In genomic region chr13:107884836-107885235, GRCm38 (mm10) we compare ENCODE assay signal across 24 mouse cellular contexts.
DNase-seq lines count a peak whose midpoint lies in the region; ATAC-seq and TF ChIP-seq lines count a peak whose summit lies in the region.
"Had no signal": no experiment of that assay in that cellular context is flagged by ENCODE, and none has a peak within 500 bp of the region (broad histone marks: within the 10 kb centered on the region; RNA-seq: fewer than 3 reads in every experiment).

No protein-coding gene starts in this region.

- H3K9me3 ChIP-seq in forebrain, embryonic 13.5 days (replicated peaks): no peaks in the 10 kb centered on the region
- H3K9me3 ChIP-seq in forebrain, embryonic 14.5 days (replicated peaks; ENCODE audit: control insufficient read depth, low read length): no peaks in the 10 kb centered on the region; the same call in 1 of the 2 replicates
- no peaks in the 10 kb centered on the region for H3K9me3 ChIP-seq in hindbrain, embryonic 13.5 days
- no peaks in the 10 kb centered on the region; the same call in 1 of the 2 replicates for H3K9me3 ChIP-seq in hindbrain, embryonic 16.5 days (ENCODE audit: control insufficient read depth, low read length)
- H3K9me3 ChIP-seq in midbrain, postnatal 0 days (ENCODE audit: low read length): no peaks in the 10 kb centered on the region
- H3K9me3 ChIP-seq in midbrain, embryonic 13.5 days: no peaks in the 10 kb centered on the region; the same call in 1 of the 2 replicates
- H3K9me3 ChIP-seq: embryonic facial prominence, embryonic 15.5 days; heart, embryonic 15.5 days had no signal

- peak overlapping the region; percentile 13; the same call in 1 of the 2 replicates for H3K4me2 ChIP-seq in forebrain, embryonic 13.5 days
- no peak overlapping the region for H3K4me2 ChIP-seq in forebrain, embryonic 14.5 days (ENCODE audit: low read length)
- H3K4me2 ChIP-seq in hindbrain, embryonic 13.5 days: peak overlapping the region; percentile 34
- H3K4me2 ChIP-seq in hindbrain, embryonic 16.5 days (ENCODE audit: low read length): no peak overlapping the region
- peak overlapping the region; percentile 12; the same call in 1 of the 2 replicates for H3K4me2 ChIP-seq in midbrain, postnatal 0 days (ENCODE audit: low read depth, low read length, poor library complexity, severe bottlenecking)
- H3K4me2 ChIP-seq in midbrain, embryonic 13.5 days (replicated peaks): no peak overlapping the region
- H3K4me2 ChIP-seq: embryonic facial prominence, embryonic 15.5 days; heart, embryonic 15.5 days had no signal

- no peak overlapping the region for H3K4me3 ChIP-seq in forebrain, embryonic 13.5 days
- H3K4me3 ChIP-seq in forebrain, embryonic 14.5 days (ENCODE audit: low read depth, low read length): no peak overlapping the region
- no peak overlapping the region for H3K4me3 ChIP-seq in hindbrain, embryonic 13.5 days
- H3K4me3 ChIP-seq in hindbrain, embryonic 16.5 days (ENCODE audit: low read length): no peak overlapping the region
- H3K4me3 ChIP-seq in midbrain, postnatal 0 days (ENCODE audit: low read depth, low read length): no peak overlapping the region
- H3K4me3 ChIP-seq in midbrain, embryonic 13.5 days (replicated peaks): no peak overlapping the region
- H3K4me3 ChIP-seq: embryonic facial prominence, embryonic 15.5 days; erythroblast, embryonic 14.5 days; forebrain, embryonic 10.5 days; gastrocnemius, adult 2 months; heart, embryonic 15.5 days; hindbrain, embryonic 10.5 days had no signal

- H3K27ac ChIP-seq in forebrain, embryonic 13.5 days: no peak overlapping the region
- no peak overlapping the region for H3K27ac ChIP-seq in forebrain, embryonic 14.5 days (ENCODE audit: low read depth, low read length)
- H3K27ac ChIP-seq in hindbrain, embryonic 13.5 days: peak overlapping the region; percentile 20; the same call in 1 of the 2 replicates
- H3K27ac ChIP-seq in hindbrain, embryonic 16.5 days (ENCODE audit: low read depth, low read length): no peak overlapping the region
- H3K27ac ChIP-seq in midbrain, postnatal 0 days (ENCODE audit: low read depth, low read length): no peak overlapping the region
- H3K27ac ChIP-seq in midbrain, embryonic 13.5 days: no peak overlapping the region
- H3K27ac ChIP-seq: embryonic facial prominence, embryonic 15.5 days; forebrain, embryonic 10.5 days; gastrocnemius, adult 2 months; heart, embryonic 15.5 days; hindbrain, embryonic 10.5 days had no signal

- no peak for DNase-seq in forebrain, embryonic 14.5 days (ENCODE audit: low spot score)
- DNase-seq in midbrain, postnatal 0 days (ENCODE audit: low spot score): no peak
- DNase-seq in c-Kit-positive CD71-positive TER-119-positive erythroid progenitor cells, embryonic 14.5 days (ENCODE audit: low spot score): no peak
- DNase-seq: adrenal gland, adult 8-10 months; adrenal gland, postnatal 36 days; B cell, adult 2 months; cerebellum, adult 11 months; cerebellum, adult 8-10 months; cerebellum, postnatal 14 days; embryo, embryonic 11 days; gastrocnemius, adult 2 months; gastrocnemius, postnatal 25 days had no signal

- H3K4me1 ChIP-seq in forebrain, embryonic 13.5 days: peaks cover 48% of the 10 kb centered on the region
- H3K4me1 ChIP-seq in forebrain, embryonic 14.5 days (ENCODE audit: control insufficient read depth, insufficient read depth, low read length): peaks cover 27% of the 10 kb centered on the region
- peaks cover 53% of the 10 kb centered on the region for H3K4me1 ChIP-seq in hindbrain, embryonic 13.5 days (replicated peaks)
- peaks cover 20% of the 10 kb centered on the region for H3K4me1 ChIP-seq in hindbrain, embryonic 16.5 days (ENCODE audit: control insufficient read depth, insufficient read depth, low read depth, low read length)
- 0 out of 2 replicates have a peak, but pooled peaks cover 5% of the 10 kb centered on the region for H3K4me1 ChIP-seq in midbrain, postnatal 0 days (ENCODE audit: insufficient read depth, low read length)
- H3K4me1 ChIP-seq in midbrain, embryonic 13.5 days (replicated peaks): peaks cover 41% of the 10 kb centered on the region

- 0 out of 2 replicates have a peak, but pooled peaks cover 6% of the 10 kb centered on the region for H3K36me3 ChIP-seq in forebrain, embryonic 13.5 days (ENCODE audit: poor library complexity, severe bottlenecking)
- no peaks in the 10 kb centered on the region for H3K36me3 ChIP-seq in forebrain, embryonic 14.5 days (ENCODE audit: control insufficient read depth, insufficient read depth, low read length)
- peaks cover 5% of the 10 kb centered on the region; the same call in 1 of the 2 replicates for H3K36me3 ChIP-seq in hindbrain, embryonic 13.5 days
- no peaks in the 10 kb centered on the region; the same call in 1 of the 2 replicates for H3K36me3 ChIP-seq in hindbrain, embryonic 16.5 days (ENCODE audit: control insufficient read depth, insufficient read depth, low read length)
- H3K36me3 ChIP-seq in midbrain, postnatal 0 days (ENCODE audit: insufficient read depth, low read length): no peaks in the 10 kb centered on the region
- H3K36me3 ChIP-seq in midbrain, embryonic 13.5 days: peaks cover 4% of the 10 kb centered on the region; the same call in 1 of the 2 replicates
- H3K36me3 ChIP-seq: embryonic facial prominence, embryonic 15.5 days; G1E; heart, embryonic 15.5 days had no signal

- WGBS in forebrain, embryonic 13.5 days: 80% methylated on average over 3 of the region's 3 CpGs
- WGBS in forebrain, embryonic 14.5 days: 81% methylated on average over 3 of the region's 3 CpGs
- WGBS in hindbrain, embryonic 13.5 days: 71% methylated on average over 3 of the region's 3 CpGs
- 70% methylated on average over 3 of the region's 3 CpGs for WGBS in hindbrain, embryonic 16.5 days
- WGBS in midbrain, postnatal 0 days: 81% methylated on average over 3 of the region's 3 CpGs
- WGBS in midbrain, embryonic 13.5 days: 77% methylated on average over 3 of the region's 3 CpGs

- H3K9ac ChIP-seq in forebrain, embryonic 13.5 days: no peak overlapping the region
- no peak overlapping the region for H3K9ac ChIP-seq in forebrain, embryonic 14.5 days (ENCODE audit: low read length)
- H3K9ac ChIP-seq in hindbrain, embryonic 13.5 days: peak overlapping the region; percentile 25; the same call in 1 of the 2 replicates
- H3K9ac ChIP-seq in hindbrain, embryonic 16.5 days (ENCODE audit: low read depth, low read length): no peak overlapping the region
- H3K9ac ChIP-seq in midbrain, postnatal 0 days (replicated peaks; ENCODE audit: low read length, poor library complexity, severe bottlenecking): no peak overlapping the region
- H3K9ac ChIP-seq in midbrain, embryonic 13.5 days (replicated peaks): no peak overlapping the region
- H3K9ac ChIP-seq: embryonic facial prominence, embryonic 15.5 days; heart, embryonic 15.5 days had no signal

- no peak for TF ChIP-seq CTCF in midbrain, postnatal 0 days (IDR thresholded peaks at IDR 0.05)

- ATAC-seq in forebrain, embryonic 13.5 days: no peak
- ATAC-seq in forebrain, embryonic 14.5 days: no peak
- ATAC-seq in hindbrain, embryonic 13.5 days (ENCODE audit: low FRiP score): no peak
- ATAC-seq in hindbrain, embryonic 16.5 days: no peak
- no peak for ATAC-seq in midbrain, postnatal 0 days (ENCODE audit: low FRiP score)
- ATAC-seq in midbrain, embryonic 13.5 days: no peak
- ATAC-seq: CD4-positive, CD25-positive, alpha-beta regulatory T cell, adult 4 months; inflammation-experienced regulatory T-cells, adult 6 months had no signal

- H3K27me3 ChIP-seq in forebrain, embryonic 13.5 days: no peaks in the 10 kb centered on the region
- H3K27me3 ChIP-seq in forebrain, embryonic 14.5 days (replicated peaks; ENCODE audit: control insufficient read depth, insufficient read depth, low read length): no peaks in the 10 kb centered on the region
- H3K27me3 ChIP-seq in hindbrain, embryonic 13.5 days: no peaks in the 10 kb centered on the region
- no peaks in the 10 kb centered on the region for H3K27me3 ChIP-seq in hindbrain, embryonic 16.5 days (replicated peaks; ENCODE audit: control insufficient read depth, insufficient read depth, low read length)
- H3K27me3 ChIP-seq in midbrain, postnatal 0 days (ENCODE audit: insufficient read depth, low read length): no peaks in the 10 kb centered on the region
- no peaks in the 10 kb centered on the region for H3K27me3 ChIP-seq in midbrain, embryonic 13.5 days
- H3K27me3 ChIP-seq: embryonic facial prominence, embryonic 15.5 days; heart, embryonic 15.5 days had no signal

Comparison
In these comparisons a context has a peak if more than half of its experiments do, and no peak if none do; other contexts are left out.
1. H3K4me2 ChIP-seq: peak in forebrain, embryonic 13.5 days (single experiment), hindbrain, embryonic 13.5 days (single experiment) and midbrain, postnatal 0 days (single experiment); none in forebrain, embryonic 14.5 days (single experiment), hindbrain, embryonic 16.5 days (single experiment) and midbrain, embryonic 13.5 days (single experiment).